Mouse (Mus musculus): Measurements from ENCODE around the gene Cnnm1.

DNA sequence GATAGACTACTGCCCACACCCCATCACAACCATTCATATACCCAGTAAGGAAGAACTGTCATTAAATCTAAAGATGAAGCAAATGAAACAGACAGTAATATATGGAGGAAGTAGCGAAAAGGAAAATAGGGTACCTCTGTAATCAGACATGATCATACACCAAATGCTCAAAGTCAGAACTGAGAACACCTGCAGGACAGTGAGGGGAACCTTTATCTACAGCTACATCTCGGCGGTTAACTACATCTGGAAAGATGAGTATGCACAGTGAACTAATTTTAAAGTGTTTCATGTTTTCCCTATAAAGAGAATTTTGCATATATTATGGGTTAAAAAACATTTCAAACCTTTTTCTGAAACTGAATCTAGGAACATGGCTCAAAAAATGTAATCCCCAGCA, 19.7 kb upstream of the Cnnm1 start:
- no peak for TF ChIP-seq POLR2A (IDR thresholded peaks at IDR 0.05; ENCODE audit: control insufficient read depth in 1 of 2, insufficient read depth in 1 of 2, low read depth in 1 of 2, low read length in 2 of 2, poor library complexity in 1 of 2)
- no peak for TF ChIP-seq EP300 (IDR thresholded peaks at IDR 0.05; ENCODE audit: low read depth in 1 of 2, low read length in 2 of 2)
- no peak for TF ChIP-seq TAL1 (IDR thresholded peaks at IDR 0.05; ENCODE audit: low read length)
- TF ChIP-seq CTCF (IDR thresholded peaks at IDR 0.05 in 2 of 3, conservative IDR thresholded peaks at IDR 0.05 in 1 of 3; ENCODE audit: control insufficient read depth in 1 of 3, insufficient read depth in 1 of 3, low read depth in 2 of 3, low read length in 3 of 3, poor library complexity in 1 of 3, severe bottlenecking in 1 of 3), result no peak
- no peak for TF ChIP-seq MAX (IDR thresholded peaks at IDR 0.05; ENCODE audit: low read length)
- TF ChIP-seq JUND (IDR thresholded peaks at IDR 0.05; ENCODE audit: low read depth, low read length), result no peak
- no peak for TF ChIP-seq TCF12 (IDR thresholded peaks at IDR 0.05; ENCODE audit: low read depth, low read length)
- no peak for TF ChIP-seq E2F4 (IDR thresholded peaks at IDR 0.05; ENCODE audit: borderline replicate concordance, low read depth, low read length)
- no peak for TF ChIP-seq MAFK (IDR thresholded peaks at IDR 0.05; ENCODE audit: borderline replicate concordance, low read depth, low read length)
- TF ChIP-seq MXI1 (IDR thresholded peaks at IDR 0.05; ENCODE audit: low read depth, low read length), result no peak
- no peak for TF ChIP-seq POLR2AphosphoS5 (IDR thresholded peaks at IDR 0.05; ENCODE audit: borderline replicate concordance, low read depth, low read length)
- TF ChIP-seq GATA1 (IDR thresholded peaks at IDR 0.05; ENCODE audit: low read depth, low read length), result no peak
- no peak for TF ChIP-seq USF2 (IDR thresholded peaks at IDR 0.05; ENCODE audit: borderline replicate concordance in 1 of 2, insufficient read depth in 1 of 2, low read depth in 1 of 2, low read length in 2 of 2)
